Mouse (Mus musculus): ENCODE results near the gene Dtnb. TPM values are rescaled to one million over a fixed set of nuclear protein-coding genes. Genes with fewer than 3 reads are reported as not detected.

Gene Dtnb
- polyA plus RNA-seq, 1 experiment from 2014 or later, result 27.0 TPM

DNA sequence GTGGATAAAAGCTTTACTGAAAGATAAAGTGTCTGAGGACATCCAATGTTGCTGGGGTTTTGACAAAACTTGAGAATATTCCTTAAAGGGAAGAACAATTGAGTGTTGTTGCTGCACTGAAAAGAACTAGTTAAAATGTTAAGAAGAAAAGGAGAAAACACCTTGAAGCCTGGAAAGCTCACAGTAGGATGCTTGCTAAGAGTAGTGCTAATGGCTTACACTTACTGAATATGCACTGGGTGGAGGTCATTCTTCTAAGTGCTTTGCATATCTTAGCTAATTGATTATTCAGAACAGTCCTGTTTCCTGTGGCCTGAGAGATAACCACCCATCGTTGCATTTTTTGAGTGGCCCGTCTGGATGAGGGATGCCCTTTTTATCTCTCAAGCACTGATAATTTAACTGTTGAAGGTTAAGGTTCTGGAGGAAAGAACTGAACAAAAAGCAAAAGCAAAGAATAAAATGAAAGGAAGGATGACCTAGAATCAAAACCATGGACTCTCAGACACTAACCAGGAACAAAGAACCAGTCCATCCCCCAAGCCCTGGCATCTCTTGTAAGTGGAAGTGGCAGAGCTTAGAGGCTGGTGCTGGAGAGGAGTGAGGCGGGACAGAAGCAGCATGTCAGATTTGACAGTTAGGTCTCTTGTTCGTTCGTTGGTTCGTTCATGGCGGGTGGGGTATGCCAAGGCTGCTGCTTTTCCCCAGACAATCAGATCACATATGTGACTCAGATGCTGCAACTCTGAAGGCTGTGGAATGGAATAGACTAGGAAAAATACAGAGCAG is 166.8 kb downstream of the Dtnb start:
- Histone ChIP-seq H3K9me3 (ENCODE audit: control insufficient read depth, low read length) (no peaks in the 10 kb centered on the region), H3K4me3 (ENCODE audit: low read depth, low read length) (no peak overlapping the region), H3K9ac (ENCODE audit: low read depth, low read length) (no peak overlapping the region), H3K4me2 (peak overlapping the region; percentile 37), H3K36me3 (ENCODE audit: control insufficient read depth, insufficient read depth, low read length) (no peaks in the 10 kb centered on the region), H3K27ac (ENCODE audit: low read depth, low read length) (no peak overlapping the region), H3K4me1 (replicated peaks; ENCODE audit: control insufficient read depth, insufficient read depth, low read length) (peaks cover 13% of the 10 kb centered on the region), H3K27me3 (replicated peaks; ENCODE audit: control insufficient read depth, insufficient read depth, low read length) (no peaks in the 10 kb centered on the region)
- ATAC-seq (replicated peaks; ENCODE audit: low FRiP score) (no peak), DNase-seq (ENCODE audit: low spot score) (no peak)
- 15% methylated on average over 7 of the region's 7 CpGs for WGBS

DNA sequence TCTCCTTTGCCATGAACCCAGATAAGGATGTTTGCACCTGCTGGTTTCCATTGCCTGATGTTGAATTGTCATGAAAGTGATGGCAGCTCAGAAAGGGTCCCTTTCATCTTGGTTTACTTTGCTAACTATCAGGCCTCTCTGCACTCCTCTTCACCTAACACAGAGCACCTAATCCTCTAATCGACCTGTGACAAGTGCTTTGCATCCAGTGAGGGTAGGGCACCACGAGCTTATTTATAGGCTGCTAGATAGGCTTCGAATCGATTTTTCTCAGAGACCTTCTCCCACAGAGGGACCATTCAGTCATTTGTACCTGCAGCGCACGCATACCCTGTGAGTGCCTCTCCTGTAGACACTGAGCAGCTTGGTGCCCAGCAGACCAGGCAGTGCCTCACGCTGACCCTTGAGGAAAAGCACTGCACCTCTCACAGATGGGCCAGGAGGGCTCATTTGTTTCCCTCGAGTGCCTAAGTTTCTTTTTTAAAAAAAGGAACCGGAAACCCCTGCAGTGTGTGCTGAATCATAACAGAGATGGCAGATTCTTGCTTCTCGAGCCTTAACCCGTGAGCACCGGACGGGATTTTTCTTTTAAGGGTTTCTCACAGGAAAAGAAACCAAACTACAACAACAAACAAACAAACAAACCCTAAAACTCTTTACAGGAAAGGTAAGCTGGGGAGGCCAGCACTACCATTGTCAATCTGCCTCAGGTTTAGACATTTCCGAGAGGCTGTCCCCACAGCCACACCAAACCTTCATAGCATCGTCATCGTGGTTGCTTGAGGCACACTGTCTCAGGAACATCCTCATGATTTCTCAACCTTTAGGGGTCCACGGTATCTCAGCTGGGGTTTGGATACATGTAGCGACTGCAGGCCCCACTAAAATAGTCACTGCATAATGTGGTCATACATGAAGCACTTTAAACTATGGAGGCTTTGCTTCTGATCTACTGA is 167.8 kb downstream of the Dtnb start:
- ATAC-seq (replicated peaks; ENCODE audit: low FRiP score) (no peak), DNase-seq (ENCODE audit: low spot score) (no peak)
- H3K9ac ChIP-seq (ENCODE audit: low read depth, low read length), result no peak overlapping the region
- H3K4me1 ChIP-seq (replicated peaks; ENCODE audit: control insufficient read depth, insufficient read depth, low read length), result peaks cover 13% of the 10 kb centered on the region
- WGBS, result 57% methylated on average over 18 of the region's 18 CpGs
- no peak overlapping the region for H3K27ac ChIP-seq (ENCODE audit: low read depth, low read length)
- no peaks in the 10 kb centered on the region for H3K9me3 ChIP-seq (ENCODE audit: control insufficient read depth, low read length)
- no peak overlapping the region for H3K4me3 ChIP-seq (ENCODE audit: low read depth, low read length)
- H3K36me3 ChIP-seq (ENCODE audit: control insufficient read depth, insufficient read depth, low read length), result no peaks in the 10 kb centered on the region
- H3K27me3 ChIP-seq (replicated peaks; ENCODE audit: control insufficient read depth, insufficient read depth, low read length), result no peaks in the 10 kb centered on the region
- no peak overlapping the region for H3K4me2 ChIP-seq

DNA sequence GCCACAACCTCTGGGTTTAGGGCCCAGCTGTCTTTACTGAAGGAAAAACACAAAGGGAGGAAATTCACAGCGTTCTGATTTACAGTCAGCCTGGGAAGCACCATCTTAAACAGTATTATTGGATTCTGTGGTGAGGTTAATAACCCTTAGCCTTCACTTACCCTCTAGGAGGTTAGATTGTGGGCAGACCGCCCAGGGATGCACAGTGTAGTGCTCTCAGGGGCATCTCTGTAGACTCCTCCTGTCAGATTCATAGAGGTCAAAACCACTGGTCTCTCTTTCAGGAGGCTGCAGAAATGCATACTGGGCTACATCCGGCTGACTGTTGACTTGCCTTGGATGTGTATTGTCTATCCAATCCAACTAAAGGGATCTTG is 168.5 kb downstream of the Dtnb start:
- H3K27ac ChIP-seq (ENCODE audit: low read depth, low read length), result no peak overlapping the region
- DNase-seq (ENCODE audit: low spot score) (no peak), ATAC-seq (replicated peaks; ENCODE audit: low FRiP score) (no peak)
- H3K9me3 ChIP-seq (ENCODE audit: control insufficient read depth, low read length), result no peaks in the 10 kb centered on the region
- no peak overlapping the region for H3K9ac ChIP-seq (ENCODE audit: low read depth, low read length)
- H3K4me2 ChIP-seq, result no peak overlapping the region
- no peak overlapping the region for H3K4me3 ChIP-seq (ENCODE audit: low read depth, low read length)
- no peaks in the 10 kb centered on the region for H3K36me3 ChIP-seq (ENCODE audit: control insufficient read depth, insufficient read depth, low read length)
- 68% methylated on average over 3 of the region's 3 CpGs for WGBS
- no peaks in the 10 kb centered on the region for H3K27me3 ChIP-seq (replicated peaks; ENCODE audit: control insufficient read depth, insufficient read depth, low read length)
- peaks cover 13% of the 10 kb centered on the region for H3K4me1 ChIP-seq (replicated peaks; ENCODE audit: control insufficient read depth, insufficient read depth, low read length)

DNA sequence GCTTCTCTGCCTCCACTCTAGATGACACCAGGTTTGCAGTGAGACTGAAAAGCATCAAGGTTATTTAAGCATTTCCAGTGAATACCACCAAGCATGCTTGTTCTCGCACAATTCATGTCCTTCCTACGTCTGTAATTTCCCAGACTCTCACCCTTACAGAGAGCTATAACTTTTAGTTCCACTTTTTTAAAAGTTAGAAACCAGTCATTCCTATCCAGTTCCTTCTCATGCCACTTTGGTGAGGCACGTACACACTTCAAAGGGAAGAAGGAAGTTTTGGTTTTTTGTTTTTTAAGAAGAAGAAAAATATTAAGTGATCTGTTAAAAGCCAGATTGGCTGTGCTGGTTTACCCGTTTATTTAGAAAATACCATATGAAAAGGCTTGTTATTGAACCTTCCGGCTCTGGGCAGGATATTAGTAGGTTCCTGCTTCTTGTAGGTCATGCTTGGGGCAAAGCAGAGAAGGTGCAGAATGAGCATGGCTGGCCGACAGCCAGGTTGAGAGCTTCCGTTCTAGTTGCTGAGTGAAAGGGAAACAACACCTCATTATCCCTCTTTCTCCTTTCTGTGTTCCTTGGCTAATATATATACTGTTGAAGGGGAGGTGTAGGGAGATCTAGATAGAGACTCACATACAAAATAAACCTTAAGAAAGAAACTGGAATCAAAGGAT is 173.4 kb downstream of the Dtnb start:
- no peaks in the 10 kb centered on the region for H3K36me3 ChIP-seq (ENCODE audit: control insufficient read depth, insufficient read depth, low read length)
- no peak for DNase-seq (ENCODE audit: low spot score)
- no peaks in the 10 kb centered on the region for H3K4me1 ChIP-seq (replicated peaks; ENCODE audit: control insufficient read depth, insufficient read depth, low read length)

DNA sequence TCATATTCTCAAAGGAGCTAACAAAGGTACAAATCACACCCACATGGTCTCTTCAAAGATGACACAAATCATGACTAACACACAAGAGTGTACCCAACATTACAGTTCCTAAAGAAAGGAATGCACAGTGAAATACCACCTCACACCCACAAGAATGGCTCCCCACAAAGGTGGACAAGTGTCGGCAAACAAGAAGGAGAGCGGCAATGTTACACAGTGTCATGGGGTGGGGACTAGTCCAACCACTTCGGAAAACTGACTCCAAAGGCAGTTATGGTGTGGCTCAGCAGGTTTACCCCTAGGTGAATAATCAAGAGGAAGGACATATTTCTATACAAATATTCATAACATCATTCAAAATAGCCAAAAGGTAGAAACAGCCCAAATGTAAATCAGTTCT is 174.2 kb downstream of the Dtnb start:
- DNase-seq (ENCODE audit: low spot score), result no peak
- H3K9ac ChIP-seq (ENCODE audit: low read depth, low read length), result no peak overlapping the region
- WGBS, result 90% methylated on average over 3 of the region's 3 CpGs
- H3K36me3 ChIP-seq (ENCODE audit: control insufficient read depth, insufficient read depth, low read length), result no peaks in the 10 kb centered on the region
- H3K9me3 ChIP-seq (ENCODE audit: control insufficient read depth, low read length), result no peaks in the 10 kb centered on the region
- no peaks in the 10 kb centered on the region for H3K4me1 ChIP-seq (replicated peaks; ENCODE audit: control insufficient read depth, insufficient read depth, low read length)
- ATAC-seq (replicated peaks; ENCODE audit: low FRiP score), result no peak
- H3K27ac ChIP-seq (ENCODE audit: low read depth, low read length), result no peak overlapping the region
- no peak overlapping the region for H3K4me3 ChIP-seq (ENCODE audit: low read depth, low read length)
- H3K4me2 ChIP-seq, result no peak overlapping the region
- H3K27me3 ChIP-seq (replicated peaks; ENCODE audit: control insufficient read depth, insufficient read depth, low read length), result no peaks in the 10 kb centered on the region

More for the DNA sequence above, 173.4 kb downstream of the Dtnb start:
- H3K9me3 ChIP-seq (ENCODE audit: control insufficient read depth, low read length), result no peaks in the 10 kb centered on the region
- H3K9ac ChIP-seq (ENCODE audit: low read depth, low read length), result no peak overlapping the region
- no peak for ATAC-seq (replicated peaks; ENCODE audit: low FRiP score)
- H3K4me3 ChIP-seq (ENCODE audit: low read depth, low read length), result no peak overlapping the region
- no peak overlapping the region for H3K4me2 ChIP-seq
- WGBS, result 68% methylated on average over 7 of the region's 7 CpGs
- no peaks in the 10 kb centered on the region for H3K27me3 ChIP-seq (replicated peaks; ENCODE audit: control insufficient read depth, insufficient read depth, low read length)
- no peak overlapping the region; the same call in 1 of the 2 replicates for H3K27ac ChIP-seq (ENCODE audit: low read depth, low read length)

- no peak overlapping the region for H3K4me2 ChIP-seq
- 72% methylated on average over 4 of the region's 4 CpGs for WGBS
- no peaks in the 10 kb centered on the region for H3K36me3 ChIP-seq (ENCODE audit: control insufficient read depth, insufficient read depth, low read length)
- no peaks in the 10 kb centered on the region for H3K27me3 ChIP-seq (replicated peaks; ENCODE audit: control insufficient read depth, insufficient read depth, low read length)
- no peak for DNase-seq (ENCODE audit: low spot score)
- H3K9ac ChIP-seq (ENCODE audit: low read depth, low read length), result no peak overlapping the region
- H3K9me3 ChIP-seq (ENCODE audit: control insufficient read depth, low read length), result no peaks in the 10 kb centered on the region
- H3K4me1 ChIP-seq (replicated peaks; ENCODE audit: control insufficient read depth, insufficient read depth, low read length), result no peaks in the 10 kb centered on the region
- no peak overlapping the region for H3K27ac ChIP-seq (ENCODE audit: low read depth, low read length)
- no peak overlapping the region for H3K4me3 ChIP-seq (ENCODE audit: low read depth, low read length)
- no peak for ATAC-seq (replicated peaks; ENCODE audit: low FRiP score)
Observed at GRCm38 (mm10) chr12:3747583-3747982, 175.4 kb downstream of the Dtnb start.

DNA sequence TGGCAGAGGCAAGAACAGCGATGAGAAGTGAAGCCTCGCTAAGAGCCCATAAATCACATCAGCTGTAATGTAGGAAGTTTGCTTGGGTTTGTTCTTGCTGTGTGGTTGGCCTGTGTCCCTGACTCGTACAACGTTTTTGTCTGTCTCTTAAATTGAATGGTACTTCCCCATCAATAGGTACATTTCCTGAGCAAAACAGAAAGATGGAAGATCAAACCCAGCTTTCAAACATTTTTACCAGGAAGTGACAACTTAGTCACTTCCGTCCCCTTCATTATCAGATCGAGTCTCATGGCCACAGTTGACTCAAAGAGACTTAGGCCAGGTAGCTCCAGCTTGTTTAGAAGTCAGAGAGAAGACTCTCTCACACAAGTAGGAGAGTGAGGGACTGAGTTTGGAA is 183.3 kb downstream of the Dtnb start:
- Histone ChIP-seq H3K27ac (ENCODE audit: low read depth, low read length) (no peak overlapping the region), H3K27me3 (replicated peaks; ENCODE audit: control insufficient read depth, insufficient read depth, low read length) (no peaks in the 10 kb centered on the region), H3K4me1 (replicated peaks; ENCODE audit: control insufficient read depth, insufficient read depth, low read length) (no peaks in the 10 kb centered on the region), H3K4me3 (ENCODE audit: low read depth, low read length) (no peak overlapping the region), H3K36me3 (ENCODE audit: control insufficient read depth, insufficient read depth, low read length) (no peaks in the 10 kb centered on the region), H3K9ac (ENCODE audit: low read depth, low read length) (no peak overlapping the region), H3K9me3 (ENCODE audit: control insufficient read depth, low read length) (no peaks in the 10 kb centered on the region), H3K4me2 (no peak overlapping the region)
- 64% methylated on average over 6 of the region's 6 CpGs for WGBS
- ATAC-seq (replicated peaks; ENCODE audit: low FRiP score) (no peak), DNase-seq (ENCODE audit: low spot score) (no peak)

GRCm38 (mm10) chr12:3756216-3756615 is 184.0 kb downstream of the Dtnb start:
- Histone ChIP-seq H3K4me3 (ENCODE audit: low read depth, low read length) (no peak overlapping the region), H3K9ac (ENCODE audit: low read depth, low read length) (no peak overlapping the region), H3K9me3 (ENCODE audit: control insufficient read depth, low read length) (no peaks in the 10 kb centered on the region), H3K27ac (ENCODE audit: low read depth, low read length) (no peak overlapping the region), H3K36me3 (ENCODE audit: control insufficient read depth, insufficient read depth, low read length) (no peaks in the 10 kb centered on the region), H3K27me3 (replicated peaks; ENCODE audit: control insufficient read depth, insufficient read depth, low read length) (no peaks in the 10 kb centered on the region), H3K4me2 (no peak overlapping the region), H3K4me1 (replicated peaks; ENCODE audit: control insufficient read depth, insufficient read depth, low read length) (no peaks in the 10 kb centered on the region)
- DNase-seq (ENCODE audit: low spot score) (no peak), ATAC-seq (replicated peaks; ENCODE audit: low FRiP score) (no peak)
- WGBS, result 86% methylated on average over 3 of the region's 3 CpGs

Measured in liver, embryonic 11.5 days (tissue).